8 mouse cellular contexts compared by ENCODE assay signal in the genomic region with DNA sequence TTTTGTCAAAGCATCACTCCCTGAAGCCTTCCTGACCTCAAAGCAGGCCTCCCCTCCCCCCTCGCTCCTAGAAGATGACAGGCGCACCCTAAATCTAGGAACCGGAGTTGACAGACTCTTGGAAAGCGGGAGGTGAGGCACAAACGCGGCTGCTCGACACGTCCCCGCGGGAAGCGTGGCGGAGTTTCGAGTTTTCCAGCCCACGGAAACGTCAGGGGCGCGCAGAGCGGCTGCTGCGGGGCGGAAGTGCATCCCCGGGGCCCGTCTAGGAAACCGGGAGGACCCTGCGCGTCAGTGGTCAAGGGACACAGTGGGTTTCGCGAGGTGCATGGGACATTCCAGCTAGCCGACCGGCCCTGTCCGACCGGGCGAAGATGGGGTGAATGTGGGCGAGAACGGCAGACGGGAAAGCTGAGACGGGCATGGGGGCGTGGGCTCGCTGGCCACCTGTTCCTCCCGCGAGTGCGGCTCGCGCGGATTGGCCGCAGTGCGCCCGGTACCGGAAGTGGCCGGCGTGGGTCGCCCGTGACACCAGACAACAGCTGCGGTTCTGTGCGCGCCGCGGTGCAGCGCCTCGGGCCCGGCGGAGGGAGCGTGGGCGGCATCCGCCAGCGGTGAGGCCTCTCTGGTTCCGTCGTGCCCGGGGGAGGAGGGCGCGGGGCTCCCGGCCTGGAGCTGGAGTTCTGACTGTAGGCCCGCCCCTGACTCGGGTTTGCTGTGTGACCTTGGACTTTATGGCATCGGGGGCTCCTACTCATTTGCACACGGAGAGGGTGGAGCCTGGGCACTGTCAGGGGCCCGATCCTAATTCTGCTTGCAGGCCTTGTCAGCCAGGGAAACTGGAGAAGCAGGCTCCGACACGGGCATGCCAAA. TPM values are rescaled to one million over a fixed set of nuclear protein-coding genes. Genes with fewer than 3 reads are reported as not detected.
DNase-seq lines count a peak whose midpoint lies in the region; ATAC-seq and TF ChIP-seq lines count a peak whose summit lies in the region.

A gene (plus strand): TSS at position 274 of the 873 bp plus-strand sequence.

- 0 out of 2 replicates have a peak, but pooled peaks cover 6% of the 10 kb centered on the region for H3K36me3 ChIP-seq in embryonic facial prominence, embryonic 15.5 days
- no peaks in the 10 kb centered on the region; the same call in 1 of the 2 replicates for H3K36me3 ChIP-seq in kidney, embryonic 14.5 days (ENCODE audit: control insufficient read depth, insufficient read depth, low read length)
- peaks cover 4% of the 10 kb centered on the region; the same call in 1 of the 2 replicates for H3K36me3 ChIP-seq in limb, embryonic 15.5 days
- no peaks in the 10 kb centered on the region for H3K36me3 ChIP-seq in midbrain, postnatal 0 days (ENCODE audit: insufficient read depth, low read length)

- WGBS in bone marrow, adult 2 months, result under 1% methylated on average over 78 of the region's 78 CpGs
- WGBS in embryonic facial prominence, embryonic 15.5 days, result under 1% methylated on average over 78 of the region's 78 CpGs
- WGBS in kidney, embryonic 14.5 days, result under 1% methylated on average over 77 of the region's 78 CpGs
- WGBS in limb, embryonic 15.5 days, result under 1% methylated on average over 68 of the region's 78 CpGs
- under 1% methylated on average over 62 of the region's 78 CpGs for WGBS in midbrain, postnatal 0 days

- ATAC-seq in embryonic facial prominence, embryonic 15.5 days (ENCODE audit: insufficient number of reproducible peaks, low FRiP score, low TSS enrichment, low read depth), result peak; percentile 85
- peak; percentile 89 for ATAC-seq in kidney, embryonic 14.5 days (ENCODE audit: low FRiP score, low TSS enrichment)
- peak; percentile 80 for ATAC-seq in limb, embryonic 15.5 days (ENCODE audit: insufficient number of reproducible peaks, low FRiP score, low TSS enrichment, low read depth)
- peak; percentile 92 for ATAC-seq in midbrain, postnatal 0 days (ENCODE audit: low FRiP score)

- DNase-seq in 416B (ENCODE audit: low read depth), result peak; percentile 82
- DNase-seq in heart, adult 9 months (ENCODE audit: low spot score in 2 of 2), result peak; percentile 79
- peak; percentile 77 for DNase-seq in midbrain, postnatal 0 days (ENCODE audit: low spot score)
- DNase-seq in spleen, postnatal 14 days (ENCODE audit: low spot score in 2 of 2), result peak; percentile 61 to 74

- H3K27me3 ChIP-seq in embryonic facial prominence, embryonic 15.5 days, result no peaks in the 10 kb centered on the region
- H3K27me3 ChIP-seq in kidney, embryonic 14.5 days (ENCODE audit: control insufficient read depth, insufficient read depth, low read length), result no peaks in the 10 kb centered on the region
- H3K27me3 ChIP-seq in limb, embryonic 15.5 days, result no peaks in the 10 kb centered on the region
- no peaks in the 10 kb centered on the region for H3K27me3 ChIP-seq in midbrain, postnatal 0 days (ENCODE audit: insufficient read depth, low read length)

- peaks cover 1% of the 10 kb centered on the region; the same call in 1 of the 2 replicates for H3K4me1 ChIP-seq in bone marrow, adult 2 months (ENCODE audit: control insufficient read depth, insufficient read depth, low read length)
- 0 out of 2 replicates have a peak, but pooled peaks cover 6% of the 10 kb centered on the region for H3K4me1 ChIP-seq in embryonic facial prominence, embryonic 15.5 days
- no peaks in the 10 kb centered on the region; the same call in 1 of the 2 replicates for H3K4me1 ChIP-seq in kidney, embryonic 14.5 days (ENCODE audit: control insufficient read depth, insufficient read depth, low read length)
- H3K4me1 ChIP-seq in limb, embryonic 15.5 days, result peaks cover 17% of the 10 kb centered on the region
- 0 out of 2 replicates have a peak, but pooled peaks cover 5% of the 10 kb centered on the region for H3K4me1 ChIP-seq in midbrain, postnatal 0 days (ENCODE audit: insufficient read depth, low read length)

- H3K27ac ChIP-seq in bone marrow, adult 2 months (ENCODE audit: control insufficient read depth, insufficient read depth, low read depth, low read length, poor library complexity), result peak within 1 kb of the TSS; percentile 58
- peak within 1 kb of the TSS; percentile 82 for H3K27ac ChIP-seq in embryonic facial prominence, embryonic 15.5 days (replicated peaks)
- peak within 1 kb of the TSS; percentile 86 for H3K27ac ChIP-seq in kidney, embryonic 14.5 days (ENCODE audit: low read depth, low read length)
- peak within 1 kb of the TSS; percentile 83 for H3K27ac ChIP-seq in limb, embryonic 15.5 days
- peak within 1 kb of the TSS; percentile 89 for H3K27ac ChIP-seq in midbrain, postnatal 0 days (ENCODE audit: low read depth, low read length)

- peak within 1 kb of the TSS; percentile 73 for H3K4me2 ChIP-seq in embryonic facial prominence, embryonic 15.5 days (replicated peaks)
- peak within 1 kb of the TSS; percentile 75 for H3K4me2 ChIP-seq in kidney, embryonic 14.5 days (replicated peaks; ENCODE audit: low read depth, low read length)
- H3K4me2 ChIP-seq in limb, embryonic 15.5 days, result peak within 1 kb of the TSS; percentile 87
- H3K4me2 ChIP-seq in midbrain, postnatal 0 days (ENCODE audit: low read depth, low read length, poor library complexity, severe bottlenecking), result peak within 1 kb of the TSS; percentile 67

- no peak for TF ChIP-seq CTCF in bone marrow, adult 2 months (IDR thresholded peaks at IDR 0.05; ENCODE audit: control insufficient read depth, insufficient read depth, low read length)
- peak; percentile 10; the same call in 1 of the 2 replicates for TF ChIP-seq CTCF in midbrain, postnatal 0 days (IDR thresholded peaks at IDR 0.05)

- peak within 1 kb of the TSS; percentile 58 for H3K9ac ChIP-seq in embryonic facial prominence, embryonic 15.5 days
- H3K9ac ChIP-seq in kidney, embryonic 14.5 days (ENCODE audit: low read depth, low read length), result peak within 1 kb of the TSS; percentile 82
- H3K9ac ChIP-seq in limb, embryonic 15.5 days, result peak within 1 kb of the TSS; percentile 69
- H3K9ac ChIP-seq in midbrain, postnatal 0 days (replicated peaks; ENCODE audit: low read length, poor library complexity, severe bottlenecking), result peak within 1 kb of the TSS; percentile 77

- peak within 1 kb of the TSS; percentile 91 for H3K4me3 ChIP-seq in bone marrow, adult 2 months (replicated peaks; ENCODE audit: control insufficient read depth, low read depth, low read length)
- peak within 1 kb of the TSS; percentile 73 for H3K4me3 ChIP-seq in embryonic facial prominence, embryonic 15.5 days (replicated peaks)
- H3K4me3 ChIP-seq in kidney, embryonic 14.5 days (ENCODE audit: low read length), result peak within 1 kb of the TSS; percentile 78
- H3K4me3 ChIP-seq in limb, embryonic 15.5 days, result peak within 1 kb of the TSS; percentile 74
- H3K4me3 ChIP-seq in midbrain, postnatal 0 days (ENCODE audit: low read depth, low read length), result peak within 1 kb of the TSS; percentile 77

- TF ChIP-seq POLR2A in bone marrow, adult 2 months (IDR thresholded peaks at IDR 0.05; ENCODE audit: borderline replicate concordance, control insufficient read depth, low read depth, low read length), result peak; percentile 33; the same call in 1 of the 2 replicates

- no peaks in the 10 kb centered on the region for H3K9me3 ChIP-seq in embryonic facial prominence, embryonic 15.5 days (replicated peaks)
- no peaks in the 10 kb centered on the region for H3K9me3 ChIP-seq in kidney, embryonic 14.5 days (ENCODE audit: control insufficient read depth, low read length)
- no peaks in the 10 kb centered on the region for H3K9me3 ChIP-seq in limb, embryonic 15.5 days
- no peaks in the 10 kb centered on the region for H3K9me3 ChIP-seq in midbrain, postnatal 0 days (ENCODE audit: low read length)

RNA-seq across cellular contexts. Expression of the gene that starts here (rescaled TPM):
- 1.1 and 1.7 TPM in 2 replicates for polyA plus RNA-seq in bone marrow, adult 2 months (2011; ENCODE audit: insufficient read depth, insufficient read length, low replicate concordance, missing spikeins)
- polyA plus RNA-seq in embryonic facial prominence, embryonic 15.5 days (2015; fragmentation: Nextera tagmentation; extraction: Ambion mirVana), result 7.1 and 7.2 TPM in 2 replicates
- 3.6 and 6.9 TPM in 2 replicates for polyA plus RNA-seq in kidney, embryonic 14.5 days (2014; fragmentation: Nextera tagmentation; extraction: Ambion mirVana)
- polyA plus RNA-seq in limb, embryonic 15.5 days (2015; fragmentation: Nextera tagmentation; extraction: Ambion mirVana), result 7.3 and 7.9 TPM in 2 replicates
- 8.7 and 10.0 TPM in 2 replicates for total RNA-seq in midbrain, postnatal 0 days (2014; rRNA removed)
- polyA plus RNA-seq in midbrain, postnatal 0 days (2015; fragmentation: Nextera tagmentation; extraction: Ambion mirVana), result 9.7 and 10.3 TPM in 2 replicates

Comparison
In these comparisons a context has a peak if more than half of its experiments do, and no peak if none do; other contexts are left out.
1. Peak in every context shown above with its lines: DNase-seq, ATAC-seq, H3K4me3 ChIP-seq and H3K27ac ChIP-seq.